Mouse (Mus musculus) liver, postnatal 0 days (tissue): ENCODE measurements at regions not wholly inside any gene's neighbourhood (a gene's known extent, or its start where the extent isn't known, plus 50 kb on each side); places are given as distances from the start of the nearest gene placed in this dataset.

Experiments
- CTCF ChIP-seq: sonication (generic); IDR thresholded peaks from 2 replicates; pipeline ENCODE4 v1.5.1; 2016; ENCODE audit warnings: antibody characterized with exemption, low read depth
- EP300 ChIP-seq: IDR thresholded peaks from 2 replicates; pipeline ENCODE4 v1.6.1; 2016; ENCODE audit warnings: antibody characterized with exemption, low read depth, mild to moderate bottlenecking

- no peak for TF ChIP-seq CTCF
- no peak for TF ChIP-seq EP300
These were observed 561.3 kb downstream of the Edem1 start for GRCm38 (mm10) chr6:109389781-109390180.
